Mouse (Mus musculus) limb, embryonic 15.5 days (tissue): ENCODE data around the gene B3galt1. TPM values are rescaled to one million over a fixed set of nuclear protein-coding genes. Genes with fewer than 3 reads are reported as not detected.

ENCODE experiments used
- ATAC-seq: fragments of 200-750 bp; cut with Nextera tagmentation; 2 replicates; pipeline ENCODE4 v1.8.0; 2017; ENCODE audit warnings: low read depth, moderate TSS enrichment; ENCODE audit not compliant: insufficient number of reproducible peaks, low FRiP score, low TSS enrichment
- H3K27ac ChIP-seq: fragments of 300-500 bp; sonication (generic); 2 replicates; pipeline ENCODE4 v1.5.1; 2015; ENCODE audit warnings: moderate library complexity, mild to moderate bottlenecking, inconsistent platforms
- H3K27me3 ChIP-seq: fragments of 300-500 bp; sonication (generic); 2 replicates; pipeline ENCODE4 v1.6.1; 2015; ENCODE audit warnings: inconsistent platforms
- H3K36me3 ChIP-seq: fragments of 300-500 bp; sonication (generic); 2 replicates; pipeline ENCODE4 v1.6.1; 2015; ENCODE audit warnings: inconsistent platforms
- H3K4me1 ChIP-seq: fragments of 300-500 bp; sonication (generic); 2 replicates; pipeline ENCODE4 v1.6.1; 2015; ENCODE audit warnings: inconsistent platforms
- H3K4me2 ChIP-seq: fragments of 300-500 bp; sonication (generic); 2 replicates; pipeline ENCODE4 v1.6.1; 2015; ENCODE audit warnings: mild to moderate bottlenecking, inconsistent platforms
- H3K4me3 ChIP-seq: fragments of 300-500 bp; sonication (generic); 2 replicates; pipeline ENCODE4 v1.5.1; 2015; ENCODE audit warnings: mild to moderate bottlenecking, inconsistent platforms
- H3K9ac ChIP-seq: fragments of 300-500 bp; sonication (generic); 2 replicates; pipeline ENCODE4 v1.6.1; 2015; ENCODE audit warnings: inconsistent platforms
- H3K9me3 ChIP-seq: fragments of 300-500 bp; sonication (generic); 2 replicates; pipeline ENCODE4 v1.6.1; 2016; ENCODE audit warnings: inconsistent platforms
- WGBS: fragments of 180-500 bp; shearing (Covaris S2); methylation state at CpG from one replicate; pipeline ENCODE4 v1.1.7; 2015; 5-methylcytosine and 5-hydroxymethylcytosine counted together
- polyA plus RNA-seq: library from polyadenylated mRNA; unstranded; fragments of >200 nt; fragmentation: Nextera tagmentation; extraction: Ambion mirVana; gene quantifications from 2 replicates; pipeline ENCODE4 v1.2.1, GENCODE M21; 2015

B3galt1 gene
- polyA plus RNA-seq, 1 experiment from 2014 or later, result 7.3 TPM

- no peak overlapping the region for H3K27ac ChIP-seq
- H3K4me3 ChIP-seq, result no peak overlapping the region
- H3K4me1 ChIP-seq, result no peaks in the 10 kb centered on the region
- H3K4me2 ChIP-seq, result no peak overlapping the region
- H3K9ac ChIP-seq, result no peak overlapping the region
- no peaks in the 10 kb centered on the region for H3K27me3 ChIP-seq
- H3K9me3 ChIP-seq, result no peaks in the 10 kb centered on the region
- H3K36me3 ChIP-seq, result no peaks in the 10 kb centered on the region
- no peak for ATAC-seq
Observed at GRCm38 (mm10) chr2:67968812-67969211, 403.1 kb downstream of the B3galt1 start.

- H3K27ac ChIP-seq, result no peak overlapping the region
- H3K4me2 ChIP-seq, result no peak overlapping the region
- 65% methylated on average over 7 of the region's 7 CpGs for WGBS
- ATAC-seq, result no peak
- H3K27me3 ChIP-seq, result no peaks in the 10 kb centered on the region
- H3K4me1 ChIP-seq, result no peaks in the 10 kb centered on the region
- H3K36me3 ChIP-seq, result no peaks in the 10 kb centered on the region
- no peak overlapping the region for H3K9ac ChIP-seq
- H3K9me3 ChIP-seq, result no peaks in the 10 kb centered on the region
- no peak overlapping the region for H3K4me3 ChIP-seq
Observed at GRCm38 (mm10) chr2:67971091-67971490, 405.4 kb downstream of the B3galt1 start.

- Histone ChIP-seq H3K4me1 (no peaks in the 10 kb centered on the region), H3K4me3 (no peak overlapping the region), H3K4me2 (no peak overlapping the region), H3K27me3 (no peaks in the 10 kb centered on the region), H3K36me3 (no peaks in the 10 kb centered on the region), H3K27ac (no peak overlapping the region), H3K9ac (no peak overlapping the region), H3K9me3 (no peaks in the 10 kb centered on the region)
- WGBS, result 78% methylated on average over 6 of the region's 6 CpGs
- no peak for ATAC-seq
Observed at GRCm38 (mm10) chr2:67971576-67971975, 405.9 kb downstream of the B3galt1 start.

- Histone ChIP-seq H3K27me3 (no peaks in the 10 kb centered on the region), H3K27ac (no peak overlapping the region), H3K4me2 (no peak overlapping the region), H3K9ac (no peak overlapping the region), H3K4me1 (no peaks in the 10 kb centered on the region), H3K36me3 (no peaks in the 10 kb centered on the region), H3K9me3 (no peaks in the 10 kb centered on the region), H3K4me3 (no peak overlapping the region)
- no peak for ATAC-seq
Observed at GRCm38 (mm10) chr2:67975764-67976163, 410.1 kb downstream of the B3galt1 start.

- ATAC-seq, result no peak
- no peaks in the 10 kb centered on the region for H3K4me1 ChIP-seq
- H3K4me2 ChIP-seq, result no peak overlapping the region
- H3K9me3 ChIP-seq, result no peaks in the 10 kb centered on the region
- H3K27me3 ChIP-seq, result no peaks in the 10 kb centered on the region
- 94% methylated on average over 4 of the region's 4 CpGs for WGBS
- H3K9ac ChIP-seq, result no peak overlapping the region
- no peak overlapping the region for H3K4me3 ChIP-seq
- no peaks in the 10 kb centered on the region for H3K36me3 ChIP-seq
- no peak overlapping the region for H3K27ac ChIP-seq
Observed at GRCm38 (mm10) chr2:67976488-67976887, 410.8 kb downstream of the B3galt1 start.

DNA sequence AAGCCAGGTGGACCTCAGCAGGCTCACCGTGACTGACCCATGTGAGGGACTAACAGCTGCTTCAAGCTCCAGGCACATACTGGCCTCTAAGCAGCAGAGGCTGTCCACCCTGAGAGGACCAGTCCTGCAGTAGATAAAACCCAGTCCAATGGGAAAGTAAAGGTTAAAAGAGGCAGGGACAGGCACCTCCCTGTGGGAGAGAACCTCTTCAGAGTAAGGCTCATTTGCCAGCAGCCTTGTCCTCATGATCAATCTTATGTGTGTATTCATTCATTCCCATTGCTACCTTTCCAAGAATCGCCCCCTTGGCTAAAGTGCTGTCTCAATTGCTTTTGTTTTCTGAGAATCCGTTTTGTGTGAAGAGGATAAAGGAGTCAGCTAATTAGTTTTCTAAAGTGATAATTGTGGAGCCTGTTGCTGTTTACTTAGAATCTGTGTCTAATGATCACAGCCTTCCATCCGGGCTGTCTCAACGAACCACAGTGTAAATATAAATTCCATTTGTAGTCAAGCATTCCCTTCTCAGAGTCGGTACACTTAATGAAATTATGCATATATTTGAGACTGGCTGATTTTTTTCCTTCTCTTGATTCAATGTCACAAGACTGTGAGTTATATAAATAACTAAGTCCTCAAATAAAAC, 412.1 kb downstream of the B3galt1 start:
- H3K4me3 ChIP-seq, result no peak overlapping the region
- no peak overlapping the region for H3K9ac ChIP-seq
- H3K4me2 ChIP-seq, result no peak overlapping the region
- no peaks in the 10 kb centered on the region for H3K36me3 ChIP-seq
- no peaks in the 10 kb centered on the region for H3K9me3 ChIP-seq
- 55% methylated on average over 6 of the region's 6 CpGs for WGBS
- no peak overlapping the region for H3K27ac ChIP-seq
- H3K4me1 ChIP-seq, result no peaks in the 10 kb centered on the region
- no peak for ATAC-seq
- no peaks in the 10 kb centered on the region for H3K27me3 ChIP-seq

- Histone ChIP-seq H3K36me3 (no peaks in the 10 kb centered on the region), H3K4me2 (no peak overlapping the region), H3K9me3 (no peaks in the 10 kb centered on the region), H3K9ac (no peak overlapping the region), H3K27ac (no peak overlapping the region), H3K27me3 (no peaks in the 10 kb centered on the region), H3K4me3 (no peak overlapping the region), H3K4me1 (no peaks in the 10 kb centered on the region)
- ATAC-seq, result no peak
- WGBS, result 89% methylated on average over 3 of the region's 3 CpGs
Observed at GRCm38 (mm10) chr2:67983563-67983962, 417.9 kb downstream of the B3galt1 start.

GRCm38 (mm10) chr2:67985133-67985532, 419.5 kb downstream of the B3galt1 start:
- Histone ChIP-seq H3K9me3 (no peaks in the 10 kb centered on the region), H3K4me3 (no peak overlapping the region), H3K27me3 (no peaks in the 10 kb centered on the region), H3K36me3 (no peaks in the 10 kb centered on the region), H3K9ac (no peak overlapping the region), H3K4me2 (no peak overlapping the region), H3K27ac (no peak overlapping the region), H3K4me1 (no peaks in the 10 kb centered on the region)
- WGBS, result 83% methylated on average over 3 of the region's 3 CpGs
- no peak for ATAC-seq

DNA sequence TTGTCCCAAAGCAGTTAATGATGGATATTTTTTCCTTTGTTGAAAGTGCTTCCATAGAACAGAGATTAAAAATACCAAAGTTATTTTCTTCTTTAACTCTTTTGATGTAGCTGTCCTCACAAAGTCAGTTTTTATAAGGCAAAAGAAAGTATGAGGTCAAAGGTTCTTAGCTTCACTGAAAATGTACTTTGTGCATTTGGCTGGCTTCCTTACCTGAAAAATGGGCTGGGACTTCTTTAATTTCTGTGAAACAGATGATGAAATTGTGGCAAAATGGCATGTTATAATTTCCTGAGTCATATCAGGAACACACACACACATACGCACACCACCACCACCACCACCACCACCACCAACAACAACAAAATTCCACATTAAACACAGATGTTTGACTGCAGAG, 427.8 kb downstream of the B3galt1 start:
- WGBS, result 87% methylated on average over 1 of the region's 1 CpGs
- H3K27ac ChIP-seq, result no peak overlapping the region

GRCm38 (mm10) chr2:68003091-68003490, 437.4 kb downstream of the B3galt1 start:
- no peak overlapping the region for H3K4me3 ChIP-seq
- H3K27me3 ChIP-seq, result no peaks in the 10 kb centered on the region
- H3K27ac ChIP-seq, result no peak overlapping the region
- no peaks in the 10 kb centered on the region for H3K36me3 ChIP-seq
- no peak overlapping the region for H3K9ac ChIP-seq
- H3K4me1 ChIP-seq, result no peaks in the 10 kb centered on the region
- no peak overlapping the region for H3K4me2 ChIP-seq
- 50% methylated on average over 1 of the region's 1 CpGs for WGBS
- ATAC-seq, result no peak
- H3K9me3 ChIP-seq, result no peaks in the 10 kb centered on the region

More for the DNA sequence above, 427.8 kb downstream of the B3galt1 start:
- Histone ChIP-seq H3K36me3 (no peaks in the 10 kb centered on the region), H3K9ac (no peak overlapping the region), H3K4me3 (no peak overlapping the region), H3K9me3 (no peaks in the 10 kb centered on the region), H3K4me1 (no peaks in the 10 kb centered on the region), H3K4me2 (no peak overlapping the region), H3K27me3 (no peaks in the 10 kb centered on the region)
- ATAC-seq, result no peak

- H3K9me3 ChIP-seq, result no peaks in the 10 kb centered on the region
- no peak overlapping the region for H3K27ac ChIP-seq
- 87% methylated on average over 9 of the region's 9 CpGs for WGBS
- H3K4me2 ChIP-seq, result no peak overlapping the region
- no peaks in the 10 kb centered on the region for H3K4me1 ChIP-seq
- no peaks in the 10 kb centered on the region for H3K27me3 ChIP-seq
- no peaks in the 10 kb centered on the region for H3K36me3 ChIP-seq
- ATAC-seq, result no peak
- no peak overlapping the region for H3K9ac ChIP-seq
- H3K4me3 ChIP-seq, result no peak overlapping the region
Observed at GRCm38 (mm10) chr2:68005210-68005609, 439.5 kb downstream of the B3galt1 start.

DNA sequence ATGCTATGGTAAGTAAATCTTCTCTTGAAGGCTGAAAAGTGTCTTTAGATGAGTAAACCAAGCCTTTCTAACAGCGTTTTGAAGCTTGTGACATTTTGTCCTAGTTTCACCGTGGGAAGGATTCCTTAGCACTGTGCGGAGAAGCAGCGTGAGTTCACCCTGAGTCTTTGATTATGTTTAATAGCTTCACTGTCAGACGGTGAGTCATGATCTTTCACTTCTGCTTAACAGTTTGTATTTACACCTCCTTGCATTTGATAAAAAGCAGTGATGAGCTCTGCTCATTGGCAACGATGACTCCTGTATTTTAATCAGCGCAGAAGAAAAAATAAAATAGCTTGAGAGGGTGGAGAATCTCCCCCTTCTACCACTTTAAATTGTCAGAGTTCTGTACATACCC, 440.0 kb downstream of the B3galt1 start:
- no peak for ATAC-seq
- WGBS, result 78% methylated on average over 7 of the region's 7 CpGs

DNA sequence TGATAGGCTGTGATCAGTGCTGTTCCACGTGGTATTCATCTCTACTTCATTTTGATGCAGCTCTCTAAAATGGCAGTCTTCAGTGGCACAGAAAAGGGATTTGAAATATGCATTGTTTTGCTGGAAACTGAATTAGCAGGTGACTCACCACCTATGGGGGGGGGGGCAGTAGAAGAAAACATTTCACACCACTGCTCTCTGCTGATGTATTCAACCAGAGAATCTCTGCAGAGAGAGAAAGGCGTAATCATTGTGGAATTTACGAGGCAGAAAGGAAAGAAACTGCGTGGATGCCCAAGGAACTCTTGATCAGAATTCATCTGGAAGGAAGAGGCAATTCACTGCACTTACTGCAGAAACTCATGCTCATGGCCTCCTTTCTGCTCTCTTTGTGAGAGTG, 445.7 kb downstream of the B3galt1 start:
- Histone ChIP-seq H3K4me2 (no peak overlapping the region), H3K27ac (no peak overlapping the region), H3K27me3 (no peaks in the 10 kb centered on the region), H3K4me1 (no peaks in the 10 kb centered on the region), H3K4me3 (no peak overlapping the region), H3K36me3 (no peaks in the 10 kb centered on the region), H3K9ac (no peak overlapping the region), H3K9me3 (no peaks in the 10 kb centered on the region)
- WGBS, result 69% methylated on average over 4 of the region's 4 CpGs
- ATAC-seq, result no peak

More for the DNA sequence above, 440.0 kb downstream of the B3galt1 start:
- H3K4me3 ChIP-seq, result no peak overlapping the region
- no peaks in the 10 kb centered on the region for H3K27me3 ChIP-seq
- no peaks in the 10 kb centered on the region for H3K4me1 ChIP-seq
- H3K9ac ChIP-seq, result no peak overlapping the region
- no peaks in the 10 kb centered on the region for H3K36me3 ChIP-seq
- no peak overlapping the region for H3K27ac ChIP-seq
- no peaks in the 10 kb centered on the region for H3K9me3 ChIP-seq
- no peak overlapping the region for H3K4me2 ChIP-seq
